Mouse (Mus musculus) megakaryocyte-erythroid progenitor cell, adult 5 weeks (primary cell): Measurements from ENCODE around the gene Rragc. TPM values are rescaled to one million over a fixed set of nuclear protein-coding genes. Genes with fewer than 3 reads are reported as not detected.

Experiments
- polyA plus RNA-seq: library from polyadenylated mRNA; stranded (reverse); fragments of >175 nt; gene quantifications from 2 replicates; pipeline ENCODE4 v1.2.3, GENCODE M21; 2012

Rragc gene
- polyA plus RNA-seq = 12.1 and 13.8 TPM in 2 replicates

DNA sequence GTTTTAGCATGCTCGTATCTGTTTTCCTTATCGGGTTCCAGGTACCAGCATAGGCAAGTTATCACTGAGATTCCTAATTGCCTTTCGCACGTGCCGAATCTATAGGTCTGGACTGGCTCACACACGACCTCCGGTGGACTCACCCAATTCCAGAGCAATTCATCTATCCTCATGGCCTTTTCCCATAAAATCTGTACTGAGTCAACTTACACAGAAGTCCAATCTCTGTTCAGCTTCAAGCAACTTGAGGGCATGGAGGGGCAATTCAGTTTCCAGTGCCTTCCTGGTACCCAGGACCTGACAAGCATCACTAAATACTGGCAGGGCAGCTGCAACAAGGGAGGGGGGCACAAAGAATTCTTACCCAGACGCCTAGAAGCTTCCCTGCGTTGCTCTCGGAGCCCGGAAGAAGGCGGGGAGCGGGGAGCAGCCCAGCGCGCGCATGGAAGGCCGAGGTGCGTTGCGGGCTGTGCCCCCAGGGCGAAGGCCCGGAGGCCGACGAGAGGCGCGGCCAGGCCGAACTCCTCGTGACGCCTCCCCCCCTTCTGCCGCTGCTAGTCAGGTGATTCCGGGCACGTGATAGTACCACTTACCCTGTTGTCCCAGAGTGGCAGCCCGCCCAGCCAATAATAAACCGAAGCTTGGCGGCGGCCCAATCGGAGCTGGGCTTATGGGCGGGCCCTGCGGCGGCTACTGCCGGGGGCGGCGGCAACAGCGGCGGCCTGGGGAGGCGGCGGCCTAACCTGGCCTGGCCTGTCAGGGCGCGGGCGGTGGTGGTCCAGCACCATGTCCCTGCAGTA lies at the start of gene Rragc:
Gene Rragc, plus strand, starts transcription at position 699 of the 800 bp plus-strand sequence.

DNA sequence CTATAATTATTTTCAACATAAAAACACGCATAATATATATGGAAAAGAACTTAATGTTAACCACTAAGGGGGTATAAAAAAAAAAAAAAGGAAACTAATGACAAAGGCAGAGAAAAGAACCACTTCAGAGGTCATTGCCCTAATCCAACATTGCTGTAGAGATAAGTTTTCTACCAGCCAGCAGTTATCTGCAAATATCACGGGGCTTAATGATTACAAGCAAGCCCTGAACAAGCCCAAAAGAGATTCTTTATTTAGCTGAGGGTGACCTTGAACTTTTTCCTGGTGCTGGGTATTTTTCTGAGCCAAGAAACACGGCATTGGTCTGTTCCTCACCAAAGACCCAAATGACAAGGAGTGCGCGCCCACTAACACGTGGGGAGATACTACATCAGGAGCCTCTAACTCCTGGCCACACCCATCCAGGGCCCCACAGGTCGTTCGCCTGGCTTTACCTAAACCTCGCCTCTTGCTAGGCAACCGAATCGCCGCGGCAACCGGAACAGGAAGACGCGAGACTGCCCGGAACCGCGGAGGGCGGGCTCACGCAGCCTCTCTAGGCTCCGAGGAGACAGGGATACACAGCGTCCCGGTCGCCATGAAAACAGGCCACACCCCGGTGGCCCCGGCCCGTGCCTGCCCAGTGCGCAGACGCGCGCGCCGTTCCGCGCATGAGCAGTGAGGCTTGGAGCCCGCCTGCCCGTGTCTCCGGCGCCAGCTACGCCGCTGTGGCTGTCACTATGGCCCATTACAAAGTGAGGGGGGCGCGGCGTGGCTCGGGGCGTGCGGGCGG lies 12.7 kb upstream of the Rragc start, which contains the start of gene Mycbp:
Gene Mycbp, plus strand, starts transcription at position 500 of the 793 bp plus-strand sequence.

DNA sequence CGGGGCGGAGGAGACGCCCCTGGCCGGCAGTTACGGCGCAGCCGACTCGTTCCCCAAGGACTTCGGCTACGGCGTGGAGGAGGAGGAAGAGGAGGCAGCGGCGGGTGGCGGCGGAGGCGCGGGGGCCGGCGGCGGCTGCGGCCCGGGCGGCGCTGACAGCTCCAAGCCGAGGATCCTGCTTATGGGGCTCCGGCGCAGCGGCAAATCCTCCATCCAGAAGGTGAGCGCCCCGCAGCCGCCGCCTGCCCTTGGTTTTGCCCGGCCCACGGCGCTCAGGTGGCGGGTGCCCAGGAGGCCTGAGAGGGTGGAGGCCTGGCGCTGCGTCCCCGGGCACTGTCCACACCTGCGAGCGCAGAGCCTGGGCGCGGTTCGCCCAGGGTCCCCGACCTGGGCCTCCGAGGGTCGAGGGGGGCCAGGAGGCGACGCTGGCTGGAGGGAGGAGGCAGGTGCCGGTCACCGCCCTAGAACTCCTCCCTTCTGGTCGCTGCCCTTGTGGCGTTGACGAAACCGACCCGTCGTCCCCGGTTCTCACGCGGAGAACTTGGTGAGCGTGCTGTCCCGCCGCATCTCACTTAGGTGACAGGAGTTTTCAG lies 398 bp downstream of the Rragc start, which contains the start of gene 4930535I16Rik:
Gene 4930535I16Rik, minus strand, starts transcription at position 475 of the 593 bp plus-strand sequence.

Other genes with a start within 250 kb of the Rragc start
- gene Macf1, start 233.1 kb upstream of the Rragc start, polyA plus RNA-seq = 39.5 and 56.9 TPM in 2 replicates
- 54.3 and 55.5 TPM in 2 replicates for gene Ndufs5, start 199.2 kb upstream of the Rragc start, polyA plus RNA-seq
- gene Akirin1, start 167.1 kb upstream of the Rragc start, polyA plus RNA-seq = 159 and 162 TPM in 2 replicates
- not detected in 2 replicates for gene Rhbdl2, start 129.6 kb upstream of the Rragc start, polyA plus RNA-seq
- gene 4933427I04Rik, start 57.8 kb upstream of the Rragc start, polyA plus RNA-seq = not detected in 2 replicates
- 28.5 and 35.2 TPM in 2 replicates for gene Mycbp, start 12.6 kb upstream of the Rragc start, polyA plus RNA-seq
- 0.39 and 0.45 TPM in 2 replicates for gene 4930535I16Rik, start 576 bp downstream of the Rragc start, polyA plus RNA-seq